Mouse (Mus musculus): ENCODE results near the gene Serpinb6a. TPM values are rescaled to one million over a fixed set of nuclear protein-coding genes. Genes with fewer than 3 reads are reported as not detected.

Serpinb6a gene
- polyA plus RNA-seq (2014; fragmentation: Nextera tagmentation; extraction: Ambion mirVana), result 45.0 and 45.6 TPM in 2 replicates

- Histone ChIP-seq H3K4me1 (ENCODE audit: control insufficient read depth, insufficient read depth, low read length) (peaks cover 6% of the 10 kb centered on the region), H3K4me2 (peak within 1 kb of the TSS; percentile 66), H3K9me3 (replicated peaks; ENCODE audit: control insufficient read depth, low read length) (no peaks in the 10 kb centered on the region), H3K4me3 (ENCODE audit: low read depth, low read length) (peak within 1 kb of the TSS; percentile 92), H3K27ac (ENCODE audit: low read depth, low read length) (peak within 1 kb of the TSS; percentile 88), H3K36me3 (ENCODE audit: control insufficient read depth, insufficient read depth, low read length) (no peaks in the 10 kb centered on the region), H3K9ac (ENCODE audit: low read depth, low read length) (peak within 1 kb of the TSS; percentile 91), H3K27me3 (ENCODE audit: control insufficient read depth, insufficient read depth, low read length) (no peaks in the 10 kb centered on the region)
- WGBS (ENCODE audit: insufficient replicate concordance), result under 1% methylated on average over 78 of the region's 92 CpGs
- peak; percentile 98 for ATAC-seq (replicated peaks; ENCODE audit: insufficient number of reproducible peaks, low FRiP score, low TSS enrichment)
These were observed at the start of gene Serpinb6a, which contains the start of gene Ripk1 for GRCm38 (mm10) chr13:34002058-34003006. Gene Serpinb6a, minus strand, starts transcription at chr13:34002794. Gene Ripk1, plus strand, starts transcription at chr13:34002363.

GRCm38 (mm10) chr13:34051692-34052091 lies 49.1 kb upstream of the Serpinb6a start:
- Histone ChIP-seq H3K27ac (ENCODE audit: low read depth, low read length) (no peak overlapping the region), H3K4me1 (ENCODE audit: control insufficient read depth, insufficient read depth, low read length) (no peaks in the 10 kb centered on the region), H3K4me3 (ENCODE audit: low read depth, low read length) (no peak overlapping the region), H3K27me3 (ENCODE audit: control insufficient read depth, insufficient read depth, low read length) (no peaks in the 10 kb centered on the region), H3K9ac (ENCODE audit: low read depth, low read length) (no peak overlapping the region), H3K9me3 (replicated peaks; ENCODE audit: control insufficient read depth, low read length) (no peaks in the 10 kb centered on the region), H3K36me3 (ENCODE audit: control insufficient read depth, insufficient read depth, low read length) (peaks cover 13% of the 10 kb centered on the region), H3K4me2 (no peak overlapping the region)
- no peak for ATAC-seq (replicated peaks; ENCODE audit: insufficient number of reproducible peaks, low FRiP score, low TSS enrichment)
- WGBS (ENCODE audit: insufficient replicate concordance), result 82% methylated on average over 3 of the region's 3 CpGs

GRCm38 (mm10) chr13:34050479-34050878 lies 47.9 kb upstream of the Serpinb6a start:
- WGBS (ENCODE audit: insufficient replicate concordance), result 85% methylated on average over 8 of the region's 8 CpGs
- H3K9me3 ChIP-seq (replicated peaks; ENCODE audit: control insufficient read depth, low read length), result no peaks in the 10 kb centered on the region
- no peak for ATAC-seq (replicated peaks; ENCODE audit: insufficient number of reproducible peaks, low FRiP score, low TSS enrichment)
- no peak overlapping the region for H3K9ac ChIP-seq (ENCODE audit: low read depth, low read length)
- no peak overlapping the region for H3K4me3 ChIP-seq (ENCODE audit: low read depth, low read length)
- no peaks in the 10 kb centered on the region for H3K4me1 ChIP-seq (ENCODE audit: control insufficient read depth, insufficient read depth, low read length)
- no peak overlapping the region for H3K27ac ChIP-seq (ENCODE audit: low read depth, low read length)
- H3K4me2 ChIP-seq, result no peak overlapping the region
- H3K36me3 ChIP-seq (ENCODE audit: control insufficient read depth, insufficient read depth, low read length), result peaks cover 7% of the 10 kb centered on the region; the same call in 1 of the 2 replicates
- H3K27me3 ChIP-seq (ENCODE audit: control insufficient read depth, insufficient read depth, low read length), result no peaks in the 10 kb centered on the region

GRCm38 (mm10) chr13:34047526-34047925 lies 44.9 kb upstream of the Serpinb6a start:
- Histone ChIP-seq H3K4me3 (ENCODE audit: low read depth, low read length) (no peak overlapping the region), H3K27ac (ENCODE audit: low read depth, low read length) (no peak overlapping the region), H3K9me3 (replicated peaks; ENCODE audit: control insufficient read depth, low read length) (no peaks in the 10 kb centered on the region), H3K9ac (ENCODE audit: low read depth, low read length) (no peak overlapping the region), H3K4me2 (no peak overlapping the region), H3K27me3 (ENCODE audit: control insufficient read depth, insufficient read depth, low read length) (no peaks in the 10 kb centered on the region), H3K4me1 (ENCODE audit: control insufficient read depth, insufficient read depth, low read length) (0 out of 2 replicates have a peak, but pooled peaks cover 3% of the 10 kb centered on the region), H3K36me3 (ENCODE audit: control insufficient read depth, insufficient read depth, low read length) (peaks cover 2% of the 10 kb centered on the region; the same call in 1 of the 2 replicates)
- WGBS (ENCODE audit: insufficient replicate concordance), result 86% methylated on average over 3 of the region's 3 CpGs
- ATAC-seq (replicated peaks; ENCODE audit: insufficient number of reproducible peaks, low FRiP score, low TSS enrichment), result no peak

- H3K4me1 ChIP-seq (ENCODE audit: control insufficient read depth, insufficient read depth, low read length), result 0 out of 2 replicates have a peak, but pooled peaks cover 3% of the 10 kb centered on the region
- H3K4me2 ChIP-seq, result no peak overlapping the region
- H3K36me3 ChIP-seq (ENCODE audit: control insufficient read depth, insufficient read depth, low read length), result peaks cover 2% of the 10 kb centered on the region; the same call in 1 of the 2 replicates
- H3K27me3 ChIP-seq (ENCODE audit: control insufficient read depth, insufficient read depth, low read length), result no peaks in the 10 kb centered on the region
- 41% methylated on average over 11 of the region's 11 CpGs for WGBS (ENCODE audit: insufficient replicate concordance)
- H3K27ac ChIP-seq (ENCODE audit: low read depth, low read length), result no peak overlapping the region
- peak; percentile 55; the same call in 1 of the 2 replicates for ATAC-seq (replicated peaks; ENCODE audit: insufficient number of reproducible peaks, low FRiP score, low TSS enrichment)
- H3K9me3 ChIP-seq (replicated peaks; ENCODE audit: control insufficient read depth, low read length), result no peaks in the 10 kb centered on the region
- no peak overlapping the region for H3K4me3 ChIP-seq (ENCODE audit: low read depth, low read length)
- H3K9ac ChIP-seq (ENCODE audit: low read depth, low read length), result no peak overlapping the region
These were observed 43.9 kb upstream of the Serpinb6a start for GRCm38 (mm10) chr13:34046421-34047012.

GRCm38 (mm10) chr13:34045511-34046249 lies 43.1 kb upstream of the Serpinb6a start:
- no peak for ATAC-seq (replicated peaks; ENCODE audit: insufficient number of reproducible peaks, low FRiP score, low TSS enrichment)
- Histone ChIP-seq H3K9ac (ENCODE audit: low read depth, low read length) (no peak overlapping the region), H3K4me3 (ENCODE audit: low read depth, low read length) (no peak overlapping the region), H3K9me3 (replicated peaks; ENCODE audit: control insufficient read depth, low read length) (no peaks in the 10 kb centered on the region), H3K27ac (ENCODE audit: low read depth, low read length) (no peak overlapping the region), H3K27me3 (ENCODE audit: control insufficient read depth, insufficient read depth, low read length) (no peaks in the 10 kb centered on the region), H3K36me3 (ENCODE audit: control insufficient read depth, insufficient read depth, low read length) (no peaks in the 10 kb centered on the region; the same call in 1 of the 2 replicates), H3K4me2 (no peak overlapping the region), H3K4me1 (ENCODE audit: control insufficient read depth, insufficient read depth, low read length) (0 out of 2 replicates have a peak, but pooled peaks cover 3% of the 10 kb centered on the region)
- 56% methylated on average over 5 of the region's 5 CpGs for WGBS (ENCODE audit: insufficient replicate concordance)

- H3K4me2 ChIP-seq, result no peak overlapping the region
- no peak overlapping the region for H3K4me3 ChIP-seq (ENCODE audit: low read depth, low read length)
- no peak for ATAC-seq (replicated peaks; ENCODE audit: insufficient number of reproducible peaks, low FRiP score, low TSS enrichment)
- 64% methylated on average over 7 of the region's 7 CpGs for WGBS (ENCODE audit: insufficient replicate concordance)
- no peaks in the 10 kb centered on the region for H3K27me3 ChIP-seq (ENCODE audit: control insufficient read depth, insufficient read depth, low read length)
- H3K27ac ChIP-seq (ENCODE audit: low read depth, low read length), result no peak overlapping the region
- H3K36me3 ChIP-seq (ENCODE audit: control insufficient read depth, insufficient read depth, low read length), result no peaks in the 10 kb centered on the region
- peaks cover 4% of the 10 kb centered on the region; the same call in 1 of the 2 replicates for H3K4me1 ChIP-seq (ENCODE audit: control insufficient read depth, insufficient read depth, low read length)
- no peak overlapping the region for H3K9ac ChIP-seq (ENCODE audit: low read depth, low read length)
- 0 out of 2 replicates have a peak, but pooled peaks cover 2% of the 10 kb centered on the region for H3K9me3 ChIP-seq (replicated peaks; ENCODE audit: control insufficient read depth, low read length)
These were observed 41.3 kb upstream of the Serpinb6a start for GRCm38 (mm10) chr13:34043716-34044393.
